Mouse (Mus musculus): ENCODE measurements around the gene Misp. TPM values are rescaled to one million over a fixed set of nuclear protein-coding genes. Genes with fewer than 3 reads are reported as not detected.

The Misp gene
- polyA plus RNA-seq, 1 experiment: 347 TPM

GRCm38 (mm10) chr10:79803716-79804323 lies 17.0 kb upstream of the Misp start:
- no peaks in the 10 kb centered on the region for H3K36me3 ChIP-seq (ENCODE audit: control insufficient read depth, insufficient read depth, low read length)
- TF ChIP-seq CTCF (IDR thresholded peaks at IDR 0.05; ENCODE audit: extremely low read depth, insufficient read length, insufficient replicate concordance, low read depth, low read length) (no peak), POLR2A (IDR thresholded peaks at IDR 0.05; ENCODE audit: low read depth, low read length) (no peak)
- H3K4me3 ChIP-seq (ENCODE audit: low read depth, low read length): no peak overlapping the region
- WGBS: 57% methylated on average over 29 of the region's 29 CpGs
- H3K27ac ChIP-seq (ENCODE audit: insufficient read depth, low read depth, low read length): no peak overlapping the region
- H3K4me1 ChIP-seq (ENCODE audit: control insufficient read depth, insufficient read depth, insufficient read length, low read length): peaks cover 12% of the 10 kb centered on the region
- H3K27me3 ChIP-seq (ENCODE audit: control insufficient read depth, insufficient read depth, low read length): no peaks in the 10 kb centered on the region

- no peaks in the 10 kb centered on the region for H3K27me3 ChIP-seq (ENCODE audit: control insufficient read depth, insufficient read depth, low read length)
- peak overlapping the region; percentile 8; the same call in 1 of the 2 replicates for H3K4me3 ChIP-seq (ENCODE audit: low read depth, low read length)
- H3K36me3 ChIP-seq (ENCODE audit: control insufficient read depth, insufficient read depth, low read length): no peaks in the 10 kb centered on the region
- TF ChIP-seq CTCF (IDR thresholded peaks at IDR 0.05; ENCODE audit: extremely low read depth, insufficient read length, insufficient replicate concordance, low read depth, low read length) (no peak), POLR2A (IDR thresholded peaks at IDR 0.05; ENCODE audit: low read depth, low read length) (no peak)
- WGBS: 60% methylated on average over 11 of the region's 11 CpGs
- H3K4me1 ChIP-seq (ENCODE audit: control insufficient read depth, insufficient read depth, insufficient read length, low read length): peaks cover 12% of the 10 kb centered on the region
- H3K27ac ChIP-seq (ENCODE audit: insufficient read depth, low read depth, low read length): no peak overlapping the region
Observed at GRCm38 (mm10) chr10:79805636-79806035, 15.2 kb upstream of the Misp start.

- H3K4me3 ChIP-seq (ENCODE audit: low read depth, low read length): peak overlapping the region; percentile 8; the same call in 1 of the 2 replicates
- no peak overlapping the region for H3K27ac ChIP-seq (ENCODE audit: insufficient read depth, low read depth, low read length)
- TF ChIP-seq CTCF (IDR thresholded peaks at IDR 0.05; ENCODE audit: extremely low read depth, insufficient read length, insufficient replicate concordance, low read depth, low read length) (no peak), POLR2A (IDR thresholded peaks at IDR 0.05; ENCODE audit: low read depth, low read length) (no peak)
- no peaks in the 10 kb centered on the region for H3K36me3 ChIP-seq (ENCODE audit: control insufficient read depth, insufficient read depth, low read length)
- H3K4me1 ChIP-seq (ENCODE audit: control insufficient read depth, insufficient read depth, insufficient read length, low read length): peaks cover 12% of the 10 kb centered on the region
- H3K27me3 ChIP-seq (ENCODE audit: control insufficient read depth, insufficient read depth, low read length): no peaks in the 10 kb centered on the region
- WGBS: 86% methylated on average over 9 of the region's 9 CpGs
Observed at GRCm38 (mm10) chr10:79806331-79806730, 14.5 kb upstream of the Misp start.

- no peak overlapping the region for H3K27ac ChIP-seq (ENCODE audit: insufficient read depth, low read depth, low read length)
- H3K4me1 ChIP-seq (ENCODE audit: control insufficient read depth, insufficient read depth, insufficient read length, low read length): peaks cover 11% of the 10 kb centered on the region
- TF ChIP-seq POLR2A (IDR thresholded peaks at IDR 0.05; ENCODE audit: low read depth, low read length) (no peak), CTCF (IDR thresholded peaks at IDR 0.05; ENCODE audit: extremely low read depth, insufficient read length, insufficient replicate concordance, low read depth, low read length) (no peak)
- WGBS: 54% methylated on average over 10 of the region's 10 CpGs
- no peak overlapping the region for H3K4me3 ChIP-seq (ENCODE audit: low read depth, low read length)
- no peaks in the 10 kb centered on the region for H3K36me3 ChIP-seq (ENCODE audit: control insufficient read depth, insufficient read depth, low read length)
- no peaks in the 10 kb centered on the region for H3K27me3 ChIP-seq (ENCODE audit: control insufficient read depth, insufficient read depth, low read length)
Observed at GRCm38 (mm10) chr10:79806972-79807371, 13.8 kb upstream of the Misp start.

GRCm38 (mm10) chr10:79807826-79808225 lies 13.0 kb upstream of the Misp start:
- H3K36me3 ChIP-seq (ENCODE audit: control insufficient read depth, insufficient read depth, low read length): no peaks in the 10 kb centered on the region
- no peak overlapping the region for H3K27ac ChIP-seq (ENCODE audit: insufficient read depth, low read depth, low read length)
- peaks cover 7% of the 10 kb centered on the region for H3K4me1 ChIP-seq (ENCODE audit: control insufficient read depth, insufficient read depth, insufficient read length, low read length)
- no peak overlapping the region for H3K4me3 ChIP-seq (ENCODE audit: low read depth, low read length)
- TF ChIP-seq CTCF (IDR thresholded peaks at IDR 0.05; ENCODE audit: extremely low read depth, insufficient read length, insufficient replicate concordance, low read depth, low read length) (no peak), POLR2A (IDR thresholded peaks at IDR 0.05; ENCODE audit: low read depth, low read length) (no peak)
- 82% methylated on average over 11 of the region's 11 CpGs for whole genome bisulfite sequencing
- H3K27me3 ChIP-seq (ENCODE audit: control insufficient read depth, insufficient read depth, low read length): no peaks in the 10 kb centered on the region

- H3K36me3 ChIP-seq (ENCODE audit: control insufficient read depth, insufficient read depth, low read length): no peaks in the 10 kb centered on the region
- 87% methylated on average over 11 of the region's 11 CpGs for WGBS
- TF ChIP-seq CTCF (IDR thresholded peaks at IDR 0.05; ENCODE audit: extremely low read depth, insufficient read length, insufficient replicate concordance, low read depth, low read length) (no peak), POLR2A (IDR thresholded peaks at IDR 0.05; ENCODE audit: low read depth, low read length) (no peak)
- no peaks in the 10 kb centered on the region for H3K27me3 ChIP-seq (ENCODE audit: control insufficient read depth, insufficient read depth, low read length)
- H3K4me3 ChIP-seq (ENCODE audit: low read depth, low read length): no peak overlapping the region
- H3K27ac ChIP-seq (ENCODE audit: insufficient read depth, low read depth, low read length): no peak overlapping the region
- H3K4me1 ChIP-seq (ENCODE audit: control insufficient read depth, insufficient read depth, insufficient read length, low read length): peaks cover 5% of the 10 kb centered on the region
Observed at GRCm38 (mm10) chr10:79808728-79809127, 12.1 kb upstream of the Misp start.

- no peak overlapping the region for H3K4me3 ChIP-seq (ENCODE audit: low read depth, low read length)
- 30% methylated on average over 15 of the region's 15 CpGs for WGBS
- no peaks in the 10 kb centered on the region for H3K36me3 ChIP-seq (ENCODE audit: control insufficient read depth, insufficient read depth, low read length)
- H3K4me1 ChIP-seq (ENCODE audit: control insufficient read depth, insufficient read depth, insufficient read length, low read length): peaks cover 30% of the 10 kb centered on the region
- H3K27me3 ChIP-seq (ENCODE audit: control insufficient read depth, insufficient read depth, low read length): no peaks in the 10 kb centered on the region
- TF ChIP-seq CTCF (IDR thresholded peaks at IDR 0.05; ENCODE audit: extremely low read depth, insufficient read length, insufficient replicate concordance, low read depth, low read length) (peak; percentile 98), POLR2A (IDR thresholded peaks at IDR 0.05; ENCODE audit: low read depth, low read length) (no peak)
- no peak overlapping the region for H3K27ac ChIP-seq (ENCODE audit: insufficient read depth, low read depth, low read length)
Observed at GRCm38 (mm10) chr10:79811736-79812637, 8.8 kb upstream of the Misp start.
